Mouse (Mus musculus) bone marrow, adult 2 months (tissue): ENCODE data around the gene Ndufs4.

Experiments
- CTCF ChIP-seq: fragments of 200-500 bp; IDR thresholded peaks from 2 replicates; pipeline ENCODE4 v1.5.1; 2011; ENCODE audit warnings: low read length, control low read depth; ENCODE audit not compliant: control insufficient read depth, insufficient read depth
- POLR2A ChIP-seq: fragments of 200-500 bp; IDR thresholded peaks from 2 replicates; pipeline ENCODE4 v1.6.1; 2011; ENCODE audit warnings: low read depth, mild to moderate bottlenecking, control low read depth, low read length, borderline replicate concordance; ENCODE audit not compliant: control insufficient read depth

DNA sequence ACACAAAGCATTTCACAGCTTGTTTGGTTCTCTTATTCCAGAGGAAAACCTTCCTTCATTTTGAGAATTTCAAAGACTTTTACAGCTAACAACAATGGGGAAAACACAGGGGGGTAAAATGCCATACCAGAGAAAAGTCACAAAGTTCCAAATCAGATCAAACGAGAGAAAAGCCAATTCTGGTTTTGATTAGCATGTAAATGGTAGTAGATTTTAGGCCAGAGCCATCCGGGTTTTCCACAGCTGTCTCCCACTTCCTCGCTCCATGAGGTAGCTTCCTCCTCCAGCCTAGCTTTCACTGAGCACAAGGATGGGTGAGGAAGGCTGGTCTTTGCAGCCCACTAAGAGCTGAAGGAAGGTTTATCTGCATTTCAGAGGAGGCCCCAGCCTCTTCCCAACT lies 90.3 kb downstream of the Ndufs4 start:
- TF ChIP-seq CTCF: no peak
- TF ChIP-seq POLR2A: no peak
